Mouse (Mus musculus) heart, embryonic 16.5 days (tissue): Measurements from ENCODE around the gene Gorasp2. TPM values are rescaled to one million over a fixed set of nuclear protein-coding genes. Genes with fewer than 3 reads are reported as not detected.

Source experiments
- ATAC-seq: fragments of 200-750 bp; cut with Nextera tagmentation; replicated peaks from 2 replicates; pipeline ENCODE4 v1.8.0; 2017; ENCODE audit warnings: moderate number of reproducible peaks; ENCODE audit not compliant: insufficient read depth, low FRiP score; ENCODE audit errors: extremely low read depth
- H3K27ac ChIP-seq: fragments of 300-500 bp; sonication (generic); 2 replicates; pipeline ENCODE4 v1.5.1; 2014; ENCODE audit warnings: mild to moderate bottlenecking, low read length, control low read depth, moderate library complexity
- H3K27me3 ChIP-seq: fragments of 300-500 bp; sonication (generic); 2 replicates; pipeline ENCODE4 v1.6.1; 2014; ENCODE audit warnings: low read length, mixed read lengths; ENCODE audit not compliant: control insufficient read depth, insufficient read depth
- H3K36me3 ChIP-seq: fragments of 300-500 bp; sonication (generic); 2 replicates; pipeline ENCODE4 v1.6.1; 2014; ENCODE audit not compliant: control insufficient read depth, insufficient read depth
- H3K4me1 ChIP-seq: fragments of 300-500 bp; sonication (generic); 2 replicates; pipeline ENCODE4 v1.6.1; 2014; ENCODE audit warnings: low read length, mixed read lengths; ENCODE audit not compliant: control insufficient read depth, insufficient read depth
- H3K4me2 ChIP-seq: fragments of 300-500 bp; sonication (generic); 2 replicates; pipeline ENCODE4 v1.6.1; 2014; ENCODE audit warnings: low read depth, mild to moderate bottlenecking, control low read depth, low read length
- H3K4me3 ChIP-seq: fragments of 300-500 bp; sonication (generic); 2 replicates; pipeline ENCODE4 v1.5.1; 2014; ENCODE audit warnings: mild to moderate bottlenecking, control low read depth, low read length
- H3K9ac ChIP-seq: fragments of 300-500 bp; sonication (generic); 2 replicates; pipeline ENCODE4 v1.6.1; 2014; ENCODE audit warnings: low read length, control low read depth
- H3K9me3 ChIP-seq: fragments of 300-500 bp; sonication (generic); replicated peaks from 2 replicates; pipeline ENCODE4 v1.6.1; 2016; ENCODE audit warnings: low read length; ENCODE audit not compliant: control insufficient read depth
- WGBS: fragments of 180-500 bp; shearing (Covaris S2); extraction: QIAGEN DNeasy Blood & Tissue Kit; methylation state at CpG from one replicate; pipeline ENCODE4 v1.1.7; 2014; 5-methylcytosine and 5-hydroxymethylcytosine counted together
- polyA plus RNA-seq: library from polyadenylated mRNA; unstranded; fragments of >200 nt; fragmentation: Nextera tagmentation; extraction: Ambion mirVana; gene quantifications from 2 replicates; pipeline ENCODE4 v1.2.1, GENCODE M21; 2015

Gorasp2 gene
- polyA plus RNA-seq, 1 experiment from 2014 or later = 131 TPM

DNA sequence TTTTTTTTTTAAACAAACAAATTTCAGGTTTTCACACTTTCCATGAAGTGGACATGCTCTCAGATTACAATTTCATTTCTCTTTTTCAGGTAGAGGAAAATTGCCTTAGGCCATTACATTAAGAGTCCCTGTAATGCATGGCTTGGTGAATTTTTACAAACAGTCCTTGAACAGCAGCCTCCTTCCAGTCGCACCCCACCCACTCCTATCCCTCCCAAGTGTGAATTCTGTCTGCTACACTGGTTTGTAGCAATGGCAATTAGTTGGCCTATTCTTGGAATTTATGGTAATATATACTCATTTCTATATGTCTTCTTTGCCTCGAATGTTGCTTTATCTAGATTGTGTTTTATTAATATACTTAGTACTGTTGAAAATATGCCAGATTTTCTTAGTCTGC, 11.1 kb downstream of the Gorasp2 start:
- Histone ChIP-seq H3K4me3 (no peak overlapping the region), H3K9me3 (no peaks in the 10 kb centered on the region), H3K27me3 (no peaks in the 10 kb centered on the region), H3K27ac (no peak overlapping the region), H3K4me1 (peaks cover 9% of the 10 kb centered on the region), H3K4me2 (no peak overlapping the region), H3K9ac (no peak overlapping the region), H3K36me3 (no peaks in the 10 kb centered on the region)
- no peak for ATAC-seq
- WGBS = 76% methylated on average over 2 of the region's 2 CpGs

- no peak overlapping the region for H3K4me2 ChIP-seq
- no peaks in the 10 kb centered on the region for H3K9me3 ChIP-seq
- H3K27ac ChIP-seq = no peak overlapping the region
- no peak overlapping the region for H3K4me3 ChIP-seq
- no peak for ATAC-seq
- H3K4me1 ChIP-seq = peaks cover 9% of the 10 kb centered on the region
- H3K27me3 ChIP-seq = no peaks in the 10 kb centered on the region
- H3K9ac ChIP-seq = no peak overlapping the region
- H3K36me3 ChIP-seq = peaks cover 7% of the 10 kb centered on the region; the same call in 1 of the 2 replicates
- 52% methylated on average over 7 of the region's 7 CpGs for WGBS
Observed at GRCm38 (mm10) chr2:70673445-70674126, 12.2 kb downstream of the Gorasp2 start.

DNA sequence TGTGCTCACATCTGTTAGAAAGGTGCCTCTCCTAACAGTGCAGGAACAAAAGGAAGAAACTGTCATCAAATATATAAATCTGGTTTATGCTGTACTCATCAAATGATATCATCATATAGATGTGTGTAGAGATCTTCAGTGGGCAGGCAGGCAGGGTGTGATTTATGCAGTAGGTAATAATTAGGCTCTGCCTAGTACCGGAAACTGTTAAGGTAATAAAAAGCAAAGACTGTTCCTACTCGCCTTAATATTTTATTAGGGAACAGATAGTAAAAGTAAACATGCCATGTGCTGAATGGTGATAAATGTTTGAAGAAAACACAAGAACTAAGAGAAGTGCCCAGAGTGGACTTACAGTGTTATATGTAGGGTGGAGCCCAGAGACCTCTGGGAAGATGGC, 20.9 kb downstream of the Gorasp2 start:
- Histone ChIP-seq H3K27me3 (no peaks in the 10 kb centered on the region), H3K4me2 (no peak overlapping the region), H3K9me3 (no peaks in the 10 kb centered on the region), H3K27ac (no peak overlapping the region), H3K4me3 (no peak overlapping the region), H3K4me1 (no peaks in the 10 kb centered on the region), H3K36me3 (peaks cover 70% of the 10 kb centered on the region), H3K9ac (no peak overlapping the region)
- no peak for ATAC-seq
- WGBS = 85% methylated on average over 2 of the region's 2 CpGs

GRCm38 (mm10) chr2:70688454-70689078, 27.2 kb downstream of the Gorasp2 start:
- WGBS = 92% methylated on average over 21 of the region's 21 CpGs
- Histone ChIP-seq H3K9ac (no peak overlapping the region), H3K36me3 (peaks cover 82% of the 10 kb centered on the region), H3K27ac (no peak overlapping the region), H3K4me2 (no peak overlapping the region), H3K4me3 (no peak overlapping the region), H3K27me3 (no peaks in the 10 kb centered on the region), H3K4me1 (no peaks in the 10 kb centered on the region), H3K9me3 (no peaks in the 10 kb centered on the region)
- no peak for ATAC-seq

GRCm38 (mm10) chr2:70690195-70690594, 28.8 kb downstream of the Gorasp2 start:
- WGBS = 69% methylated on average over 11 of the region's 11 CpGs
- no peaks in the 10 kb centered on the region for H3K4me1 ChIP-seq
- no peak for ATAC-seq
- no peaks in the 10 kb centered on the region for H3K9me3 ChIP-seq
- H3K27ac ChIP-seq = no peak overlapping the region
- H3K4me3 ChIP-seq = no peak overlapping the region
- no peak overlapping the region for H3K9ac ChIP-seq
- H3K36me3 ChIP-seq = peaks cover 69% of the 10 kb centered on the region
- no peaks in the 10 kb centered on the region for H3K27me3 ChIP-seq
- no peak overlapping the region for H3K4me2 ChIP-seq

DNA sequence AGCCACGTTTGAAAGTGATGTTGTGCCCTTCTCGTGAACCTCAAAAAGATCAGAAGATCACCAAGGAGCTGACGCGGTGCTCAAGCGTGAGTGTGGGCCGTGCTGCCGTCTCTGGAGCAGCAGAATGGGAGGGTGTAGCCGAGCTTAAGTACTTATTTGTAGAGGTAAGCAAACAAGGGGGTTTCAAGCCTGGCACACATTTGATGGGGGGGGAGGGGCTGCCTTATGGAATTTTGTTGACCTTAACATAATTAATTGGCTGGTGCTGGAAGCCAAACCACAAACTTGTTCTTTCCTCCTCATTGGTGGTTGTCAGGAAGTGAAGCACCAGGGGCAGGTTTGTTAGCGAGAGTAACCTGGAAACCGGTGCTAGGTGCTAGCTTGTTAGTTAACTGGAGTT, 34.3 kb downstream of the Gorasp2 start:
- no peak for ATAC-seq
- Histone ChIP-seq H3K4me2 (no peak overlapping the region), H3K9ac (no peak overlapping the region), H3K9me3 (peaks cover 6% of the 10 kb centered on the region), H3K4me1 (no peaks in the 10 kb centered on the region), H3K4me3 (no peak overlapping the region), H3K27ac (no peak overlapping the region), H3K36me3 (peaks cover 29% of the 10 kb centered on the region), H3K27me3 (no peaks in the 10 kb centered on the region)
- WGBS = 81% methylated on average over 10 of the region's 10 CpGs

DNA sequence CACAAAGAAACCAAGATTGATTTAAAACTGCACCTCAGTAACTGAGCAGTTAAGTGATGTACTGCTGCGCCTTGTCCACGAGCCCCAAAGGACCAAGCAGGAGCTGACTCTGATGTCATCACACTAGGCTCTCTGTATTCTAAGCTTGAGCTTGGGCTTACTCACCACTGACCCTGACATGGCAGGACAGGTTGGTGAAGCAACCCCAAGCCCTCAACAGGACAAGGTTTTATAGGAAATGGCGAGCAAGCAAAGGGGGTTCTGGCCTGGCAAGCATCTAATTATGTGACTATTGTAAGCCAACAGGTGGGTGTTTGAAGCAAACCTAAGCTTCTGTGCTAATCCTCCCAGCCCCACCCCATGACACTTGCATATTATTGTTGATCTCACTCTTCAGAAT, 39.5 kb downstream of the Gorasp2 start:
- Histone ChIP-seq H3K36me3 (no peaks in the 10 kb centered on the region; the same call in 1 of the 2 replicates), H3K27me3 (no peaks in the 10 kb centered on the region), H3K9me3 (peaks cover 6% of the 10 kb centered on the region), H3K4me3 (no peak overlapping the region), H3K4me1 (peaks cover 12% of the 10 kb centered on the region; the same call in 1 of the 2 replicates), H3K27ac (no peak overlapping the region), H3K4me2 (no peak overlapping the region), H3K9ac (no peak overlapping the region)
- WGBS = 79% methylated on average over 3 of the region's 3 CpGs
- no peak for ATAC-seq

- no peak overlapping the region for H3K4me2 ChIP-seq
- peaks cover 12% of the 10 kb centered on the region; the same call in 1 of the 2 replicates for H3K4me1 ChIP-seq
- no peak for ATAC-seq
- H3K9me3 ChIP-seq = peaks cover 6% of the 10 kb centered on the region
- no peaks in the 10 kb centered on the region for H3K27me3 ChIP-seq
- H3K36me3 ChIP-seq = no peaks in the 10 kb centered on the region; the same call in 1 of the 2 replicates
- H3K9ac ChIP-seq = no peak overlapping the region
- WGBS = 52% methylated on average over 9 of the region's 9 CpGs
- H3K27ac ChIP-seq = no peak overlapping the region
- no peak overlapping the region for H3K4me3 ChIP-seq
Observed at GRCm38 (mm10) chr2:70701571-70701970, 40.2 kb downstream of the Gorasp2 start.

GRCm38 (mm10) chr2:70702403-70702802, 41.0 kb downstream of the Gorasp2 start:
- 23% methylated on average over 5 of the region's 5 CpGs for WGBS
- no peak overlapping the region for H3K4me3 ChIP-seq
- peaks cover 6% of the 10 kb centered on the region for H3K9me3 ChIP-seq
- no peaks in the 10 kb centered on the region; the same call in 1 of the 2 replicates for H3K36me3 ChIP-seq
- H3K27me3 ChIP-seq = no peaks in the 10 kb centered on the region
- no peak for ATAC-seq
- peaks cover 12% of the 10 kb centered on the region; the same call in 1 of the 2 replicates for H3K4me1 ChIP-seq
- H3K9ac ChIP-seq = no peak overlapping the region
- no peak overlapping the region for H3K4me2 ChIP-seq
- no peak overlapping the region for H3K27ac ChIP-seq
